Mouse (Mus musculus) frontal cortex, adult 2 months (tissue): ENCODE measurements around the gene Dapk2. TPM values are rescaled to one million over a fixed set of nuclear protein-coding genes. Genes with fewer than 3 reads are reported as not detected.

Experiments
- DNase-seq, 2 experiments: peaks; one replicate each; pipeline ENCODE4 v3.0.0; 2022; ENCODE audit warnings: low spot score in 1 of 2; ENCODE audit errors: extremely low spot score in 1 of 2
- polyA plus RNA-seq: library from polyadenylated mRNA; depleted of rRNA; stranded (reverse); fragments of >200 nt; gene quantifications from 2 replicates; pipeline ENCODE4 v1.2.3, GENCODE M21; 2012; rRNA removed

The Dapk2 gene
- 2.1 and 3.8 TPM in 2 replicates for polyA plus RNA-seq

- peak in 1 of 2 experiments; percentile 57 for DNase-seq
Measured at GRCm38 (mm10) chr9:66157958-66158830, at the start of gene Dapk2. Gene Dapk2, plus strand, starts transcription at chr9:66158223.

GRCm38 (mm10) chr9:66109574-66109973 lies 48.4 kb upstream of the Dapk2 start:
- DNase-seq, result no peak

GRCm38 (mm10) chr9:66110126-66110525 lies 47.9 kb upstream of the Dapk2 start:
- DNase-seq, result no peak

- no peak for DNase-seq
Measured at GRCm38 (mm10) chr9:66110611-66111379, 47.2 kb upstream of the Dapk2 start.

GRCm38 (mm10) chr9:66114341-66114740 lies 43.7 kb upstream of the Dapk2 start:
- DNase-seq, result no peak

GRCm38 (mm10) chr9:66116890-66117289 lies 41.1 kb upstream of the Dapk2 start:
- no peak for DNase-seq

- no peak for DNase-seq
Measured at GRCm38 (mm10) chr9:66119498-66119897, 38.5 kb upstream of the Dapk2 start.

GRCm38 (mm10) chr9:66120106-66120505 lies 37.9 kb upstream of the Dapk2 start:
- no peak for DNase-seq

- no peak for DNase-seq
Measured at GRCm38 (mm10) chr9:66120945-66121344, 37.1 kb upstream of the Dapk2 start.

GRCm38 (mm10) chr9:66121421-66121820 lies 36.6 kb upstream of the Dapk2 start:
- DNase-seq, result no peak

- peak in 1 of 2 experiments; percentile 46 for DNase-seq
Measured at GRCm38 (mm10) chr9:66123648-66124047, 34.4 kb upstream of the Dapk2 start.

- DNase-seq, result no peak
Measured at GRCm38 (mm10) chr9:66124111-66124531, 33.9 kb upstream of the Dapk2 start.

- peak; percentile 95 to 96 for DNase-seq
Measured at GRCm38 (mm10) chr9:66124681-66125542, 33.1 kb upstream of the Dapk2 start.

- no peak for DNase-seq
Measured at GRCm38 (mm10) chr9:66125543-66126455, 32.2 kb upstream of the Dapk2 start.

GRCm38 (mm10) chr9:66126456-66127192 lies 31.4 kb upstream of the Dapk2 start, which contains the start of the genes Snx1 and Ciao2a:
Gene Snx1, minus strand, starts transcription at chr9:66126587.
Gene Ciao2a, plus strand, starts transcription at chr9:66126611.
- DNase-seq, result peak; percentile 95 to 97

GRCm38 (mm10) chr9:66127193-66127546 lies 30.9 kb upstream of the Dapk2 start:
- DNase-seq, result no peak

- no peak for DNase-seq
Measured at GRCm38 (mm10) chr9:66127884-66128283, 30.1 kb upstream of the Dapk2 start.

- no peak for DNase-seq
Measured at GRCm38 (mm10) chr9:66131466-66131865, 26.6 kb upstream of the Dapk2 start.

GRCm38 (mm10) chr9:66135967-66136366 lies 22.1 kb upstream of the Dapk2 start:
- DNase-seq, result no peak
